Mouse (Mus musculus) bone marrow macrophage, adult 2 months (primary cell): ENCODE measurements around the gene Fbxo6.

ENCODE experiments used
- CTCF ChIP-seq: IDR thresholded peaks from 2 replicates; pipeline ENCODE4 v1.5.1; 2012; ENCODE audit warnings: low read depth, mild to moderate bottlenecking, low read length, moderate library complexity
- POLR2A ChIP-seq: IDR thresholded peaks from 2 replicates; pipeline ENCODE4 v1.6.1; 2012; ENCODE audit warnings: mild to moderate bottlenecking, low read depth, low read length, borderline replicate concordance

DNA sequence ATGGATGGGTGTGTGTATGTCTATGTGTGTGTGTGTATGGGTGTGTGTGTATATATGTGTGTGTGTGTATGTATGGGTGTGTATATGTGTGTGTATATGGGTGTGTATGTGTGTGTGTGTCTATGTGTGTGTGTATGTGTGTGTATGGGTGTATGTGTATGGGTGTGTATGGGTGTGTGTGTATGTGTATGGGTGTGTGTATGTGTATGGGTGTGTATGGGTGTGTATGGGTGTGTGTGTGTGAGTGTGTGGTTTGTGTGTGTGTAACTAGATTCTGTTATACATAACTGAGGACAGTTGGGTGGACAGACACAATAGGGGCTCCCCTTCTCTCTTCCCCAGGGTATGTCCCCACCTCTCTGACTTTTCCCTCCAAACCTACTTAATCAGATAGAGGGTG lies 42.5 kb upstream of the Fbxo6 start:
- TF ChIP-seq POLR2A = no peak
- TF ChIP-seq CTCF = no peak
